Mouse (Mus musculus): ENCODE data around the gene Glg1.

Gene Glg1

DNA sequence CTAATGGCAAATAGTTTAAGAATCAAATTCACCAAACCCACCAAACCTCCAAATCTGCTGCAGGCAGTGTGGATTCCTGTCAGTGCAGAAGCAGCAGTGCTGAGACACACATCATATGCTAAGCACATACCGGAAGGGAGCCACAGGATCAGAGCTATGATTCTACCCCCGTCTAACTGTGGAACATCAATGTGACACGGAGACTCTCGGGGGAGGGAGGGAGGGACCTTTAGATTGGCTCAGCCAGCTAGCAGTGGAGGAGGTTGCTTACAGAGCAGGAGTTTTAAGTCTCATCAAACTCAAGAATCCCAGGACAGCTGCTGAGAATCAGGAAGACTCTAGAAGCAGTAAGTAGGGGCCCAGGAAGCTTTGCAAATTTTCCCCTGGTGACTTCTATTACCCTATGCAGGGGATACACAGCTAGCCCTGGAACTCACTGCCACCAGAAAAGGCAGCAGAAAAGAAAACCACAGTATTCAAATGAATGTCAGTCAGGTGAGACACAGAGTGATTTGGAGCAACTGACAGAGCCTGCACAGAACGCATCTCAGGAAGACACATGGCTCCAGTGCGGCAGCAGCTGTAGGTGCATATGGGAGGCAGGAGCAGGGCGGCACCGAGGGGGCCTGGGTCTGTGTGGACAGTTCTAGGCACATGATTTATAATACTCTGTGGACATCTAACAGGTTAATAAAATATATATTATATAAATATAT, 103.1 kb downstream of the Glg1 start:
- no peak for DNase-seq (ENCODE audit: low read depth in 2 of 2, low spot score in 2 of 2)

DNA sequence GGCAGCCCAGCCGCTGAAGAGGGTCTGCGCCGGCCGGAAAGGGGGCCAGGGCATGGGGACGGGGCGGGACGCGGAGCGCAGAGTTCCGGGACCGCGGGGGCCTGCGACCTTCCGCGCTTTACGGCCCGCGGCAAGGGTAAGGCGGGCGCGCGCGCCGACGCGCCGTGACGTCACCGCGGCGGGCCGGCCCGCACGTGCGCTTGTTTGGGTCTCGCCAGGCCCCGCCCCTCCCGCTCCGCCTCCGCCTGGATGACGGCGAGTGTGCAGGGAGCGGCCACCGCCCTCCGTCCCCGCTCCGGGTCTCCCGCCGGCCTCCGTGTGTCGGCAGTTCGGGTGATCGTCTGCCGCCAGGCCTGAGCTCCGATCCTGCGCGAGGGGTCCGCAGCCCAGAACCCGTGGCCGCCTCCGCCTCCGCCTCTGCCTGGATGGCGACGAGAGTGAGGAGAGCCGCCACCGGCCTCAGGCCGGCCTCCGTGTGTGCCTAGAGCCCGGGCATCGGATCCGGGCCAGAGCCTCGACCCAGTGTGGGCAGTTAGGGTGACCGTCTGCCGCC, 113.5 kb downstream of the Glg1 start:
- DNase-seq (ENCODE audit: low read depth in 2 of 2, low spot score in 2 of 2), result peak; percentile 82 to 86

DNA sequence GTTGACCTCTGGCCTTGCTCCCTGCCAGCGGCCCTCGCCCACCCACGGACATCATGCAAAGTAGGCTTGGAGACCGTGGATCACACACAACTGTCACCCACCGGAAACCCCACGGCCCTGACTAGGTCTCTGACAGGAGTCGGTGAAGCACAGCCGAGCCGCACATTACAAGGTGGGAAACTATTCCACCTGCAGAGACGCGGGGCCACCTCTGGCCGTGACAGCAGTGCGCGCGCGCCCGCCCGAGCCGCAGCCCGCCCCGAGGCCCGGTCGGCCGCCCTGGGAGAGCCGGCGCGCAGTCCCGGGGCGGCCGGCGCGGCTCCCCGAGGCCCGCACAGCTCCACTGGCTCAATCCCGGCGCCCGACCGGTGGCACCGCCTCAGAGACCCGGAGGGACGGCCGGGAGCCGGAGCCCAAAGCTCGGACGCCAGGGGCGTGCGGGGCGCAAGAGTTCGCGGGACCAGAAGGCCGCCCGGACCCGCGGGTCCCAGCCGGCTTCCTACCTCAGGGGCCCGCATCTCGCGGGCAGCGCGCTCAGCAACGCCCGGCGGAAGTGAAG, 114.0 kb downstream of the Glg1 start:
- DNase-seq (ENCODE audit: low read depth in 2 of 2, low spot score in 2 of 2), result peak; percentile 18 to 23

DNA sequence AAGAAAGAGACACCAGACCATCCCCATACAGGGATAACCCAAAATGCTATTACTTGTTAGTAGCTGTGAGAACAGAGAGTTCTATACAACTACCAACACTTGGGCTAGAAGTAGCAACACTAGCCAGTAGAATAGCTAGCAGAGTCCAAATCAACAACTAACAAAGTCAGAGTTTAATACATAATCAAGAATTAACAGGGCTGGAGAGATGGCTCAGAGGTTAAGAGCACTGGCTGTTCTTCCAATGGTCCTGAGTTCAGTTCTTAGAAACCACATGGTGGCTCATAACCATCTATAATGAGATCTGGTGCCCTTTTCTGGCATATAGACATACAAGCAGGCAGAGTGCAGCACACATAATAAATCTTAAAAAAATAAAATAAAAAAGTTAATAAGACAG, 116.5 kb downstream of the Glg1 start:
- no peak for DNase-seq (ENCODE audit: low read depth in 2 of 2, low spot score in 2 of 2)

DNA sequence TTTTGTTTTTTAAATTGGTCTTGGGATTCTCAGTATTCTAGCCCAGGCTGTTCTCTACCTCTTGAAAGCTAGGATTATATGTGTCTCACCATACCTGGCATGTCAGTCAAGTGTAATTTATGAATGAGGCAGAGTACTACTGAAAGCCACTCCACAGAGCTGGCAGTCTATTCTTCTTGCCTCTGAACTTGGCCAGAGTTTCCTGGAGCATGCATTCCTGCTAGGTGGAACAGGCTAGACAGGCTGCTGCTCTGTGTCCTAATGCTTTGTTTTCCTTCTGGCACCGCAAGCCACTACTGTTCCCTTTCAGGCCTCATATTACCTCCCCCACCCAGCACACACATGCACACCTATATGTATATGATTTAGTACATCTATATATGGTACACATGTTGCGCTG, 128.3 kb downstream of the Glg1 start:
- DNase-seq (ENCODE audit: low read depth in 2 of 2, low spot score in 2 of 2), result no peak

DNA sequence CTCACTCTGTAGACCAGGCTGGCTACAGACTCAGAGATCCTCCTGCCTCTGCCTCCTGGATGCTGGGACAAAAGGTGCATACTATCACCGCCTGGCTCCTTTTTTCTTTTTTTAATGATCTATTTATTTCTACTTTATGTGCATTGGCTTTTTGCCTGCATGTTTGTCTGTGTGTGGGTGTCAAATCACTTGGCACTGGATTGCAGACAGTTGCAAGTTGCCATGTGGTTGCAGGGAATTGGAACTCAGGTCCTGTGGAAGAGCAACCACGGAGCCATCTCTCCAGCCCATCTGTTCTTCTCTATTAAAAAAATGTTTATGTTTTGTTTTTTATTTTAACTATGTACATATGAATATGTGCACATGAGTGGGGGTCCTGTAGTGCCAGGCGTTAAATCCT, 139.5 kb downstream of the Glg1 start:
- DNase-seq (ENCODE audit: low read depth in 2 of 2, low spot score in 2 of 2), result no peak

DNA sequence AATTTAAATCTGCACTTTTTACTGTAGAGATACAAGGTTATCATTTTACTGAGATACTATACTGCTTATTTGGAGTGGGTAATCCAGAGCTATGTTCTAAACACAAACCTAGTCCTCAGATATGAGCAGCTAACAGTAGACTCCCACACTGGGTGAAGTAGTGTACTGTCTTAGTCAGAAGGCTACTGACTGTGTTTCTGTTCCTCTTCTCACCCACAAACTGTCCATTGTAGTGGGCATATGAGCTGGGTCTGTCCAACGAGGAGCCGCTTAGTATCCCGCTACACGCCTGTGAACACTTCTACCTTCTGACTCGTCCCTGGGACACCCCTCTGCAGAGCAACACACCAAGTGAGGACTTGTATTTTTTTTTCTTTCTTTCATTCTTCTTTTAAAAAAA, 144.1 kb downstream of the Glg1 start:
- DNase-seq (ENCODE audit: low read depth in 2 of 2, low spot score in 2 of 2), result no peak
